Mouse (Mus musculus): ENCODE results near the gene Sf3b1.
"Not testable (repeated sequence)": the region's sequence is repeated elsewhere in the genome, so short reads cannot be mapped to it uniquely, and the experiment has no call there.

Gene Sf3b1

DNA sequence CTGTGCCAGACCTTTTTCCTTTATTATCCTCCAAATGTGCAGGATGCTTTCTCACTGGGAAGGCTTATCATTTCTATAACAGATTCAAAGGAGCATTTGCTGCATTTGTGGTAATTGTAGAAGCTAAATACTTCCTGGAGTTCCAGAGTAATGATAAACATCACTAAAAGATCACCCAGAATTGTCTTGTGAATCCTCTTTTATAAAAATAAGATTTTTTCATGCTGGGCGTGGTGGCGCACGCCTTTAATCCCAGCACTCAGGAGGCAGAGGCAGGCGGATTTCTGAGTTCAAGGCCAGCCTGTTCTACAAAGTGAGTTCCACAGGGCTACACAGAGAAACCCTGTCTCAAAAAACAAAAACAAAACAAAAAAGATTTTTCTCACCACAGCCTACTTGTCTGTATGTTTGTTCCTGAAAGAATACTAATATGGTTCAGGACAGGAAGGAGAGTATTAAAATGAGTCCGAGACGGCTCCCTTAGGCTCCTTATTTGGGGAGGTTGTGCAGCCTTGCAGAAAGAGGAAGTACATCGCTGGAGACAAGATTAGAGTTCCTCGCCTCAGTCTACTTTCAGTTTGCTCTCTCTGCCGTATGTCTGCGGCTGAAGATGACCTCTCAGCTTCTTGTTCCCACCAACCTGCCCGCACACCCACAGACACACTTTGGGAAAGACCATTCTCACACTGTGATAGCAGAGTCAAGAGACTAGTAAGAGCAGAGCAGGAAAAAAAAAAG lies 1.4 kb upstream of the Sf3b1 start:
- no peak for DNase-seq (ENCODE audit: low spot score)

DNA sequence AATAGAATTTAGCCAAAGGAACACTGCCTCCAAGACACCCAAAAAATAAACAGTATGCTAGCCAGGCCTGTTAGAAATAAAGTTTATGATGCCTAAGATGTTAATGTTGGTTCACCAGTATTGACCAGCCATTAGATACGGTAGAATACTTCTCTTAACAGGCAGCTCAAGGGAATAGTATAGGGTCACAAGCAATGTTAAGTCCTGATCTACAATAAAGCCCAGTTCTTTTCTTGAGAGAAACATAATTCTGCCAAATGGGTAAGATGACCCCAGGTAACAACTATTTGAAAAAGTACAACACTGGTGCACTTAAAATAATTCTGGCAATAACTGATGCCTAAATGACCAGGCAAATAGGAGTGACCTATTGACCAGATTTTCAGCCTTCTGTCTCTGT lies 685 bp upstream of the Sf3b1 start:
- no peak for DNase-seq (ENCODE audit: low spot score)

DNA sequence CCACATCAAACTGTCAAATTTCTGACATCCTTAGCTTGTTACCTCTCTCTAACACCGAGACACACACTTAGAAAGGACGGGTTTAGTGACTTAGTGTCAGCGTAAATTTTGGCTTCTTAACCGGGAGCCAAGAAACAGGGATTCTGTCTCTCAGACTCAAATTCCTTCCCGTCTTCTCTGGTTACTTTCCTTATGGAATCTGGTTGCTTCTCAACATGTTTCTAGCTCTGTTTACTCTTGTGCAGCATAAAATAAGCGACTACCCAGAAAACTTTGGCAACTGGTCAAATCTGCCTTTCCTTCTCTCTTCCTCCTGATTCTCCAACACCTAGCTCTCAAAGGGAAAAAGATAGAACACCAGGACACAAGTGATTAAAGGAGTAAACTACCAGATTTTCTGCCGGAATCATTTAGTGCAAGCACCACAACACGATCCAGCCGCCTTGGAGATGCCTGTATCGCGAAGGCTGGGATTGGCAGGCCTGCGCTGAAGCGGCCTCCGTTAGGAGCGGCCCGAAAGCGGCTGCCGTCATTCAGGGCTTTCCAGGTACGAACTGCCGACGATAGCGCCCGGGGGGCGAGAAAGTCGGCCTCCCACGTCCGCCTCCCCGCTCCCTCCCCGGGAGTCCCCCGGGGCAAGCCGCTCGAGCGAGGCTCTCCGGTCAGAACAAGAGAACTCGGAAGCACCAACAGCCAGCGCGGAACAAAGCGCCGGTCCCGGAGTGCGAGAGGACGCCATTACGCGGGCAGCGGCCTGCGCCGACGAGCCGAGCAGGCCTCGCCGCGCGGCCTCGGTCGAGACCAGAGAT lies 633 bp downstream of the Sf3b1 start:
- DNase-seq (ENCODE audit: low spot score): no peak

DNA sequence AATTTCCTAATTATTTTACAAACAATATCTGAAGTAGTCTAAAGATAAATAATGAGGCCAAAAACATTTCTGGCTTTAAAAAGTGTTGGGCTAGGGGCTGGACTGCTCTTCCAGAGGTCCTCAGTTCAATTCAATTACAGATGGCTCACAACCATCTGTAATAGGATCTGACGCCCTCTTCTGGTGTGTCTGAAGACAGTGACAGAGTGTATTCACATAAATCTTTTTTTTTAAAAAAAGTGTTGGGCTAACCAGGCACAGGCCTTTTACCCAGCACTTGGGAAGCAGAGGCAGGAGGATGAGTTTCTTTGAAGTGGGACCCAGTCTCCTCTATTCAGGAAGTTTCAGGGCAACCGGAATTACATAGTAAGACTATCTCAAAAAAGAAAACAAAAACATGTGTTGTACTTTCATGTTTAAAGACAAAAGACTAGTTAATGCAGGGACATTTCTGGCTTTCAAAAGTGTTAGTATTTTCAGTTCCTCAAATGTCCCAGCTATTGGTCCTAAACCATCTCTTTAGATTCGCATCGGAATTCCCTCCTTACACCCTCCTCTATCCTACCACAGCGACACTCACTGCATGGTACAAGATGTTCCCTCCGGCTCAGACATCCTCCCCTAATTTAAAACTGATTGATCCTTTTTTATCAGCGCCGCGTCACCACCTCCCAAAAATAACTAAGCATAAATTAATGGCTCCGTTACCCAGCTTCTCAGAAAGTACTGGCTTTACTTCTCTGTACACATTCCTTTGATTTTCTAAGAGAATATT lies 1.4 kb downstream of the Sf3b1 start:
- DNase-seq (ENCODE audit: low spot score): no peak

DNA sequence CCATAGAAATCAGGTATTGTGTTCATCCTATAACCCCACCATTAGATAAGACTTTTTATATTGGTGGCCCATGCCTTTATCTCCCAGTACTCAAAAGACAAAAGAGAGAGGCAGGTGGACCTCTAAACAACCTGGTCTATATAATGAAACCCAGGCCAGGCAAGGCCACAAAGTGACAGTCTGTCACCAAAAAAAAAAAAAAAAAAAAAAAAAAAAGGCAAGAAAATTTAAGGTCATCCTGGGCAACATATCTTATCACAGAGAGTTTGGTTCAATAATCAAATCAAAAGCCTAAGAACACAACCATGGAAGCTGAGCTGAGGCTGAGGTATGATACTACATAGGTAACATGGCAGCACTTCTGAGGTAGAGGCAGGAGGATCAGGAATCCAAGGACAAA lies 5.4 kb downstream of the Sf3b1 start:
- DNase-seq (ENCODE audit: low spot score): no peak

DNA sequence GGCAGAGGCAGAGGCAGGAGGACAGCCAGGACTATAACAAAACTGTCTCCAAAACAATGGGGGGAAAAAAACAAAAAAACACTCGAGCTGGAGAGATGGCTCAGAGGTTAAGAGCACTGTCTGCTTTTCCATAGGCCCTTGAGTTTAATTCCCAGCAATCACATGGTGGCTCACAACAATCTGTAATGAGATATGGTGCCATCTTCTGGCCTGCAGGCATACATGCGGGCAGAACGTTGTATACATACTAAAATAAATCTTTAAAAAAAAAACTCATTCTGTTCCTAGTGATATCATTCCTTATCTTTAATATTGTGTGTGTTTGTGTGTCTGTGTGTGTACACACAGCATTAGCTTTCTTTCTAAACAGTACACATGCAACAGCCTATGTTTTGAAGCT lies 14.8 kb downstream of the Sf3b1 start:
- DNase-seq (ENCODE audit: low spot score): no peak

DNA sequence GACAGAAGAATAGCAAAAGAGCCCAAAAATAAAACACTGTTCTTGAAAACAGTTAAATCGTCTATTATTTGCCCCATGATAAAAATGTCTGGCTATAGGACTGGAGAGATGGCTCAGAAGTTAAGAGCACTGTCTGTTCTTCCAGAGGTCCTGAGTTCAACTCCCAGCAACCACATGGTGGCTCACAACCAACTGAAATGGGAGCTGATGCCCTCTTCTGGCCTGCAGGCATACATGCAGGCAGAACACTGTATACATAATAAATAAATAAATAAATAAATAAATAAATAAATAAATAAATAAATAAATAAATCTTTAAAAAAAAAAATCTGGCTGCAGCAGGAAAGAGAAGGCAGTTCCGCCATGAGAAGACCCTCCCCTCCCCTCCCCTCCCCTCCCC lies 19.0 kb downstream of the Sf3b1 start:
- not testable (repeated sequence) for DNase-seq (ENCODE audit: low spot score)

DNA sequence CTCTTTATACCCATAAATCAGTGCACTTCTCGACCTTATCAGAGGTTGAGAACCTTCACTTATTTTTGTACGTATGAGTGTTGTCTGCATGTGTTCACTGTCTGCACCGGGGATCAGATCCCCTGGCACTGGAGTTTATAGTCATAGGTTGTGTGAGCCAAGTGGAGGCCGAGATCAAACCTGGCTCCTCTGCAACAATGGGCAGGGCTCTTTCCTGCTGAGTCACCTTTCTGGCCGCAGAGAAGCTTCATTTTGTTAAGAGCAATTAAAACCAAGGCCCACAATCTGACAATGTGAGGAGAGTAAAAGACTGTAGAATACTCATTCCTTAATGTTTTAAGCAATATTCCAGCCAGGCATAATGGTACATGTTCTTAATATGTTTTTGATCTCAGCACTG lies 33.7 kb downstream of the Sf3b1 start:
- DNase-seq (ENCODE audit: low spot score): no peak

DNA sequence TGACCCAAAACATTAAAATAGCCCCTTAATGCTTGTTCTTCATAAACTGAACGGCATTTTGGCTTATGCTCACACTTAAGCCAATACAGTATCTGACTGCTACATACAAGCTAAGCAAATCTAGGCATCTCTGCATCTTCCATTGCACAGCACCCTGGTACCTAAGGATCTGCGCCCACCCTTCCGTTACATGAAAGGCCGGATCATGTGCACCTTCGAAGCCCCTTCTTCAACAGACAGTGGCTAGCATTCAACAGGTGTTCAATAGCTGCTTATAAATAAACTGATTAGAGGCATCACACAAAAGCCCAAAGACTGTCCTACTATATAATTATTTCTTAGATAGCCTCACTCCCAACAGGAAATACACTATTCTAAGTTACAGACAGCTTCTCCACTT lies 41.0 kb downstream of the Sf3b1 start:
- no peak for DNase-seq (ENCODE audit: low spot score)

DNA sequence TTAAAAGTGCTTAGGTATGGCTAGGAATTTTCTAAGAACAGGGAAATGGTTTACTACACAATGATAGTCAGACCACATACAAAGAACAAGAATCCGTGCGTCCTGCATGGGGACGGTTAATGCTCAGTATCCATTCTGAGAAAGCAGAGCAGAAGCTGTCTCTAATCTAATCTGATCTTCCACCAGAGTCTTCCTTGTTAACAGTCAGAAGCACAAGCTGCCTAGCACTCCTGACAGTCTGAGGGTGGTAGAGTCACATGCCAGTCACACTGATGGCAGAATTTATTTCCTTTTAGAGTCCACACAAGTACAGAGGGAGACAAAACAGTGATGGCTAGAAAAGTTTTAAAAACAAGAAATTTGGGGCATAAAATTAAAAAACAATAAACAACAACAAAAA lies 41.5 kb downstream of the Sf3b1 start:
- DNase-seq (ENCODE audit: low spot score): no peak

DNA sequence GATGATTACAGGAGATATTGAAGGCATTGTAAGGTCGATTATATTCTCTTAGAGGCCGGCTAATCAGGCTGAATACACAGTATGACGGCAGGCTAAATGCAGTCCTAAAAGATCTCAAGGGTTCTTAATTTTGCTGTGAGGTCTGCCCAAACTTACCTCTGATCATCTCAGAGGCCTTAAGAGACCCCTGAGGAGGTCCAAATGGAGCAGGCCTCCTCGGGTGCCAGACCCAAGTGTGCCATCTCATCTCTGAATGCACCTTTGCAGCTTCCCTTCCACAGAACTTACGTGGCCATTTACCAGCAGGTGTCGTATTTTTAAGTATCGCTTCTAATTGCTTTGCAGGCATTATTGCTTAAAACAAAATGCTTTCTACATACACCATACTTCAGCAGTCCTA lies 43.1 kb downstream of the Sf3b1 start:
- no peak for DNase-seq (ENCODE audit: low spot score)

DNA sequence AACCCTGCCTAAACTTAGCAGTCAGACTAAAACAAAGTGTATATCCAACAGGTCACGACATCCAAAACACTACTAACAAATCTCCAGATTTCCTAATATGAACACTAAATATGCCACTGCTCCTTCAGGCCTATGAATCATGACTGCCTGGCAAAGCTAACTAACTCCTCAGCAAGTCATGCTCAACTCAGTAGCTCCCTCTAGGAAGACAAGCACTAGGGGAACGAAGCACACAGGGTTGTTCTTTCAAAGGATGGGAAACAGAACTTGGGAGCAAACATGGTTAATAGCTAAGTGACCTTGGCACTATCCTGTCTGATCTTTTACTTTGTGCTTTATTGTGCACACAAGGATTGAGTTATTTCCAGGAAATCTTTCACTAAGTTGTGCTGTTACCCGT lies 43.9 kb downstream of the Sf3b1 start:
- DNase-seq (ENCODE audit: low spot score): no peak

DNA sequence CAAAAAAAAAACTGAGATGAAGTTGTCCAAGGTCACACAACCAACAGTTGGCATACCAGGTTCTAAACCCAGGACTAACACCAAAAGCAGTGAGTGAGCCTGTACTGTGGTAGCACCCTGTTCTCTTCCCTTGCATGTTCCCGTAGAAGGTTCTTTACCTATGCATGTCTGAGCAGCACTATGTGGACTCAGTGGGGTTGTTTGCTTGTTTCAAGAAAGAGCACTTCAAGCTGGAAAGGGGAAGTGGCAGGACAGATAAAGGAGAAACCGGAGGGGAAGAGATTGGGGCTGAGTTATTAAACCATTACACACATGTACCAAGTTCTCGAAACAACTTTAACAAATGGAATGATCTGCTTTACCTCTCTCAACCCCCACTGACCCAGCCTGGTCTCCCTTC lies 44.6 kb downstream of the Sf3b1 start:
- DNase-seq (ENCODE audit: low spot score): no peak

DNA sequence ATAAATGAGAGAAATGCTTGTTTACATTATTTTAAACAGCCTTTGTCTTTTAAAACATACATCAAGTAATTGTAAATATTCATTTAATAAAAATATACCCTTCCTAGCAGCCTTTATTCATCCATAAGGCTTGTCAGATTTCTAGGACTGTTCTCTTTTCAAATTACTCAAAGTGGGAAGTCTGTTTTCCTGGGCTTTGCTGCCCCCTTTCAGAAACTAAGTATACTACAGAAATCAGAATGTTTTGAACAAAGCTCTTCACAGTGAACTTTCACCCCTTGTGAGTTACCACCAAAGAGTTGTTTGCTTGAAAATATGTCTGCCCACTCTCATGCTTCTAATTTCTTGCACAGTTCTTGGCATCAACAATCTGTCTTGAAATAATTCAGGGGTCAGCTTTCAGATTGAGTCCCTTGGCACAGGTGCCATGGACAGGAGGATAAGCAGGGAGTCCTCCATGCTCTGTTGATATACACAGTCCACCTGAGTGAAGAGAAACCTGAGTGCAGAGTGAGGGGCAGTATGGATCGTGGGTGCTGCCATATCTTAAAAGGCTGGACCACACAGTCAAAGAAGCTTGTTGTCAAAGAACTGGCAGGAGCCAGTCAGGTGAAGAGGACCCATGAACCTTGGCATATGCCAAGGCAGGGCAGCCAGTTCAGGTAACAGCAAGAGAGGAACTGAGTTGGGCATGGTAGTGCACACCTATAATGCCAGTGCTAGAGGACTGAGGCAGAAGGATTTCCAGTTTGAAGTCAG lies 47.9 kb downstream of the Sf3b1 start:
- DNase-seq (ENCODE audit: low spot score): no peak

DNA sequence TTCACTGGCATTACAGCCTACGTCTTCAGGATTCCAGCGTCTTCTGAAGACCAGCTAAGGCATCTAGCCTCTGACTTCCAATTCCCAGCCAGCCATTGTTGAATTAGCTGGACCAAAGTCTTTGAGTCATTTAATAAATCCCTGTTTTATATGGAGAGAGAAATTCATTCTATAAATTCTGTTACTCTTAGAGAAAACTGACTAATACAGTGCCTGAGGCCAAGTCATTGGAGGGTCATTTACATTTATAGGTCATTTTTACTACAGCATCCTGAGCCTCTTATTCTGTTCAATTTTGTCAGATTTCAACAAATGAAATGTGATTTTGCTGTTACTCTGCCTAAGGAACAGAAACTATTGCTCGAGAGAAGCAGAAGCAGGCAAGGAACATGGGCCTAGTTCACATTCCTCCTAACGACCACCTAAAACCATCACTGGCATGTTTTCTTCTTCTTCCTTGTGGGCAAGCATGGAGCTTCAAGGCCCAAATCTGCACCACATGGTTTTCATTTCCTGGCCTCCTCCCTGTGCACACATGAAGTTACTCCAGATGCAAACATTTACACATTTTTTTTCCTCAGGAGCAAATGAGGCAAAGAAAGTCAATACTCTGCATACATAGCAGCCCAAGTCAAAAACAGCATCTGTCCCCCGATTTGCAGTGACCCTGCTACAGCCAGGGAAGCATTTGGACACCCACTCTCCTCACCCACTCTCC lies 55.4 kb downstream of the Sf3b1 start:
- no peak for DNase-seq (ENCODE audit: low spot score)

DNA sequence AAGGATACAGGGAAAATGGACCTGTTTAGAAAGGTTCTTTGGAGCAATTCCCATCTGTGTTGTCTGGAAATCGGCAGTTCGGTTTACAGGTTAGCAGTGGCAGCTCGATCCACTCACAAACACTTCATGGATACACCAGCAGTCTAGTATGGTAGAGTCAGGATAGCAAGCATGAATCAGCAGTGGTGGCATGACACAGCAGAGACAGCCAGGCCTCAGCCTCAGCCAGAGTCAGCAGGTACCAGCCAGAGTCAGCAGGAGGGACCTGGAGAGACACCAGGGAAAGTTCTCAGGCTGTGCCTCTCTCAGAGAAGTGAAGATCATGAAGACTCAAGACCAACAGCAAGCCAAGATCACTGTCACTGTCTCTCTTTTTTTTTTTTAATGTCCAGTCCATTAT lies 60.4 kb downstream of the Sf3b1 start:
- DNase-seq (ENCODE audit: low spot score): no peak

DNA sequence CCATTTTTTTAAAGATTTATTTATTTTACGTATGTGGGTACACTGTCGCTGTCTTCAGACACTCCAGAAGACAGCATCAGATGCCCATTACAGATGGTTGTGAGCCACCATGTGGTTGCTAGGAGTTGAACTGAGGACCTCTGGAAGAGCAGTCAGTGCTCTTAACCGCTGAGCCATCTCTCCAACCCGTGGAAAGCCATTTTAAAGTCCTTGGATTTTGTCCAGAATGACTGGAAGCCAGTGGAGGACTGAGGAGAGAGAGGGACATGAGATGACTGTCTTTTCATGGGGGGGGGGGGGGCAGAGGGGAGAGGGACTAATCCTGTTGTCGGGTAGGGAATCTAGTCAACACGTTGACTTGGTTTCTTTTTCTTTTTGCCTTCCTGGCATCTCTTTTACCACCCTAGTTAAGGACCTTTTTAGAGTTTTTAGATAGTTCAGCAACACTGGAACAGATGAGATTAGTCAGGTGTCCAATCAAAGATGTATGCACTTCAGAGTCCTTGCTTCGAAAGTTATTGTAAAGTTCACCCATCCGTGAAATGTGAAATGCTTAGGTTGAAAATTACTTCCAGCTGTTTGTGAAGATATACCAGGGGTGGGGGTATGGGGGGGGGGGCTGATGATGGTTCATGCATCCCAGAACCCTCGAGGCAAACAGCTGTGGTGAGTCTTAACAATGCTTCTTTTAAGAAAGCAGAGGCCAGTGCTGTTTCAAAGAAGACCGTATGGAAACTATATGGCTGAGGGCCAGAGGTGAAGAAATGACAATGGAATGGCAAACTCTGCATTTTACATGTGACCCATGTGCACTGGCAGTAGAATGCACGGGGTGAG lies 61.9 kb downstream of the Sf3b1 start:
- no peak for DNase-seq (ENCODE audit: low spot score)

DNA sequence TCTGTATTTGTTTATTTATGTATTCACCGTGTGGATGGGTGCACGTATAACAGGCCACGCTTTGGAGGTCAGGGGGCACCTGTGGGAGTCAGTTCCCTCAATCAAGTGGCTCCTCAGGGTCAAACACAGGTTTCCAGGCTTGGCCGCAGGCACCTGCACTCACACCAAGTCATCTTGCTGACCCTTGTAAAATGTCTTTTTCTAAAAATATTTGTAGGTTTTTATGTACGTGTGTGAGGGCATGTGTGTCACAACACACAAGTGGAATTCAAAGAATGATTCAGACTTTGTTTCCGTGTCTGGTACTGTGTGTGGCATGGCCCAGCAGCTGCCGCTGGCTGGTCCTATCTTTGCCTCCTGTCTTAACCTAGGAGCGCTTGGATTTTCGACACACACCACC lies 65.6 kb downstream of the Sf3b1 start:
- no peak for DNase-seq (ENCODE audit: low spot score)

DNA sequence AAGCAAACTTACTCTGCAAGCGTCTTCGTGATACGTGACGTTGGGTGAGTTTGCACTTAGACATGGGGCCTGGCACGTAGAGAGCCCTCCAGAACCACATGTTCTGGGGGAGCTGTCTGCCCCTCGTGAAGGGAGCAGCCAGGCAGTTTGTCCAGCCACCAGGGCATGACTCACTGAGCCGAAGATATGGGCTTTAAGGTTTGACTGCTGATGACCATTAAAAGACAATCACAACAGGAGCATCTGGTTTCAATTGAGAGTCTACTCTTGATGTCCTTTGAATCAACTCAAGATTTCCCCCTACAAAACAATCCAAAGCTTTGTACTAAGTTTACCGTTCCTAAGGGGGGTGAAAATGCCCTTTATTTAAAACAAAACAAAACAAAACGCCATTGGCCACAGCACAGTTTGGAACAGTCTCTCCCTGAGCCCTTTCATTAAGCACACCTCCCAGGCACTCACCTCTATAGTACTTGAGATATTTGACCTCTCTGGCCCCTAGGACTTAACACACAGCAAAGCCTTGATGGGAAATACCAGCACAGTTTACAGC lies 66.6 kb downstream of the Sf3b1 start:
- DNase-seq (ENCODE audit: low spot score): no peak

DNA sequence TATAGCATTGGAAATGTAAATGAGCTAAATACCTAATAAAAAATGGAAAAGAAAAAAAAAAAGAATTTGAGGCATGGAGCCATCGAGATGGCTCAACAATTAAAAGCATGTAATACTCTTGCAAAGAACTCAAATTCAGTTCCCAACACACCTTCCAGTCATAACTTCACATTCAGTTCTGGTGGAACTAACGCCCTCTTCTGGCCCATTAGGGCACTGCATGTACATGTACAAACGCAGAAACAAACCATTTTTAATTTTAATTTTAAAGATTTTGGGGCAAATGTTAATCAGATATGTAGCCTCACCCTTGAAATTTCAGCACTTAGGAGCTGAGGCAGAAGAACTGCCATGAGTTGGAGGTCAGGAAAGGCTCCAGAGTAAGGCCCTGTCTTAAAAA lies 68.8 kb downstream of the Sf3b1 start:
- DNase-seq (ENCODE audit: low spot score): no peak

All from testis, postnatal 10 days (tissue).